Mouse (Mus musculus) hindbrain, embryonic 10.5 days (tissue): Measurements from ENCODE around the gene Hivep2. TPM values are rescaled to one million over a fixed set of nuclear protein-coding genes. Genes with fewer than 3 reads are reported as not detected.

Source experiments
- DNase-seq: peaks from one replicate; pipeline ENCODE4 v3.0.0-alpha.2; 2017; ENCODE audit warnings: low spot score
- H3K27ac ChIP-seq: fragments of 300-500 bp; sonication (generic); 2 replicates; pipeline ENCODE4 v1.5.1; 2016; ENCODE audit warnings: mild to moderate bottlenecking, moderate library complexity
- H3K27me3 ChIP-seq: fragments of 300-500 bp; sonication (generic); 2 replicates; pipeline ENCODE4 v1.6.1; 2016; ENCODE audit warnings: mild to moderate bottlenecking; ENCODE audit not compliant: poor library complexity, insufficient read depth, severe bottlenecking
- H3K36me3 ChIP-seq: fragments of 300-500 bp; sonication (generic); 2 replicates; pipeline ENCODE4 v1.6.1; 2016; ENCODE audit warnings: mild to moderate bottlenecking, moderate library complexity
- H3K4me1 ChIP-seq: fragments of 300-500 bp; sonication (generic); replicated peaks from 2 replicates; pipeline ENCODE4 v1.6.1; 2016; ENCODE audit warnings: mild to moderate bottlenecking
- H3K4me3 ChIP-seq: fragments of 300-500 bp; sonication (generic); 2 replicates; pipeline ENCODE4 v1.5.1; 2016; ENCODE audit warnings: mild to moderate bottlenecking, moderate library complexity
- H3K9me3 ChIP-seq: fragments of 300-500 bp; sonication (generic); 2 replicates; pipeline ENCODE4 v1.6.1; 2016; ENCODE audit warnings: mild to moderate bottlenecking, moderate library complexity
- WGBS: fragments of 180-500 bp; shearing (Covaris S2); methylation state at CpG from one replicate; pipeline ENCODE4 v1.1.7; 2016; 5-methylcytosine and 5-hydroxymethylcytosine counted together
- polyA plus RNA-seq: library from polyadenylated mRNA; unstranded; fragments of >200 nt; fragmentation: Nextera tagmentation; extraction: Ambion mirVana; gene quantifications from 2 replicates; pipeline ENCODE4 v1.2.1, GENCODE M21; 2016

The Hivep2 gene
- polyA plus RNA-seq, 1 experiment from 2014 or later = 1.2 TPM

- Histone ChIP-seq H3K36me3 (no peaks in the 10 kb centered on the region), H3K4me1 (no peaks in the 10 kb centered on the region), H3K27ac (no peak overlapping the region), H3K4me3 (no peak overlapping the region), H3K27me3 (no peaks in the 10 kb centered on the region), H3K9me3 (no peaks in the 10 kb centered on the region)
- no peak for DNase-seq
- 85% methylated on average over 11 of the region's 11 CpGs for WGBS
Observed at GRCm38 (mm10) chr10:14186352-14186976, 220.6 kb downstream of the Hivep2 start.

GRCm38 (mm10) chr10:14189050-14189449 is 223.2 kb downstream of the Hivep2 start:
- H3K4me3 ChIP-seq = no peak overlapping the region
- WGBS = 69% methylated on average over 4 of the region's 4 CpGs
- no peaks in the 10 kb centered on the region for H3K9me3 ChIP-seq
- H3K27me3 ChIP-seq = no peaks in the 10 kb centered on the region
- no peaks in the 10 kb centered on the region for H3K36me3 ChIP-seq
- DNase-seq = no peak
- peaks cover 15% of the 10 kb centered on the region for H3K4me1 ChIP-seq
- no peak overlapping the region for H3K27ac ChIP-seq

GRCm38 (mm10) chr10:14191202-14191601 is 225.3 kb downstream of the Hivep2 start:
- no peaks in the 10 kb centered on the region for H3K36me3 ChIP-seq
- no peaks in the 10 kb centered on the region for H3K9me3 ChIP-seq
- no peak overlapping the region for H3K27ac ChIP-seq
- WGBS = 86% methylated on average over 10 of the region's 10 CpGs
- H3K4me1 ChIP-seq = peaks cover 23% of the 10 kb centered on the region
- H3K27me3 ChIP-seq = no peaks in the 10 kb centered on the region
- no peak overlapping the region for H3K4me3 ChIP-seq
- no peak for DNase-seq

- Histone ChIP-seq H3K4me3 (no peak overlapping the region), H3K9me3 (no peaks in the 10 kb centered on the region), H3K36me3 (no peaks in the 10 kb centered on the region), H3K27me3 (no peaks in the 10 kb centered on the region), H3K27ac (no peak overlapping the region), H3K4me1 (peaks cover 25% of the 10 kb centered on the region)
- WGBS = 88% methylated on average over 4 of the region's 4 CpGs
- no peak for DNase-seq
Observed at GRCm38 (mm10) chr10:14192156-14192555, 226.3 kb downstream of the Hivep2 start.

GRCm38 (mm10) chr10:14193702-14194101 is 227.8 kb downstream of the Hivep2 start:
- H3K27me3 ChIP-seq = no peaks in the 10 kb centered on the region
- no peaks in the 10 kb centered on the region for H3K9me3 ChIP-seq
- WGBS = 51% methylated on average over 4 of the region's 4 CpGs
- no peaks in the 10 kb centered on the region for H3K36me3 ChIP-seq
- H3K4me3 ChIP-seq = no peak overlapping the region
- peaks cover 25% of the 10 kb centered on the region for H3K4me1 ChIP-seq
- DNase-seq = no peak
- H3K27ac ChIP-seq = no peak overlapping the region

GRCm38 (mm10) chr10:14195778-14196650 is 230.1 kb downstream of the Hivep2 start:
- peak; percentile 18 for DNase-seq
- Histone ChIP-seq H3K9me3 (no peaks in the 10 kb centered on the region), H3K4me1 (peaks cover 25% of the 10 kb centered on the region), H3K27me3 (no peaks in the 10 kb centered on the region), H3K27ac (peak overlapping the region; percentile 35; the same call in 1 of the 2 replicates), H3K36me3 (no peaks in the 10 kb centered on the region), H3K4me3 (no peak overlapping the region)
- 70% methylated on average over 17 of the region's 17 CpGs for WGBS

GRCm38 (mm10) chr10:14196785-14197184 is 230.9 kb downstream of the Hivep2 start:
- no peak overlapping the region for H3K27ac ChIP-seq
- no peaks in the 10 kb centered on the region for H3K36me3 ChIP-seq
- H3K27me3 ChIP-seq = no peaks in the 10 kb centered on the region
- no peak overlapping the region for H3K4me3 ChIP-seq
- no peak for DNase-seq
- no peaks in the 10 kb centered on the region for H3K9me3 ChIP-seq
- WGBS = 94% methylated on average over 7 of the region's 7 CpGs
- peaks cover 25% of the 10 kb centered on the region for H3K4me1 ChIP-seq

- H3K27ac ChIP-seq = no peak overlapping the region
- 75% methylated on average over 6 of the region's 6 CpGs for WGBS
- no peaks in the 10 kb centered on the region for H3K36me3 ChIP-seq
- no peak for DNase-seq
- H3K4me1 ChIP-seq = peaks cover 25% of the 10 kb centered on the region
- no peak overlapping the region for H3K4me3 ChIP-seq
- H3K9me3 ChIP-seq = no peaks in the 10 kb centered on the region
- H3K27me3 ChIP-seq = no peaks in the 10 kb centered on the region
Observed at GRCm38 (mm10) chr10:14197261-14197660, 231.4 kb downstream of the Hivep2 start.

- Histone ChIP-seq H3K4me3 (no peak overlapping the region), H3K4me1 (peaks cover 9% of the 10 kb centered on the region; the same call in 1 of the 2 replicates), H3K9me3 (no peaks in the 10 kb centered on the region), H3K36me3 (no peaks in the 10 kb centered on the region), H3K27me3 (no peaks in the 10 kb centered on the region), H3K27ac (no peak overlapping the region)
- WGBS = 80% methylated on average over 7 of the region's 7 CpGs
- DNase-seq = no peak
Observed at GRCm38 (mm10) chr10:14199332-14199731, 233.5 kb downstream of the Hivep2 start.

GRCm38 (mm10) chr10:14200310-14200709 is 234.4 kb downstream of the Hivep2 start:
- WGBS = 12% methylated on average over 2 of the region's 2 CpGs

More at GRCm38 (mm10) chr10:14200310-14200709, 234.4 kb downstream of the Hivep2 start:
- Histone ChIP-seq H3K36me3 (no peaks in the 10 kb centered on the region), H3K4me1 (peaks cover 9% of the 10 kb centered on the region; the same call in 1 of the 2 replicates), H3K9me3 (no peaks in the 10 kb centered on the region), H3K27me3 (no peaks in the 10 kb centered on the region), H3K27ac (no peak overlapping the region), H3K4me3 (no peak overlapping the region)
- DNase-seq = peak; percentile 45

Other genes with a start within 250 kb of the Hivep2 start
- gene Aig1, start 97.1 kb upstream of the Hivep2 start, polyA plus RNA-seq = 32.5 and 38.6 TPM in 2 replicates